Mouse (Mus musculus) sigmoid colon, adult 10 weeks (tissue): ENCODE data around the gene Ptgir. TPM values are rescaled to one million over a fixed set of nuclear protein-coding genes. Genes with fewer than 3 reads are reported as not detected.

ENCODE experiments used
- polyA plus RNA-seq: library from polyadenylated mRNA; stranded (reverse); fragments of 350-450 nt; fragmentation: Illumina TruSeq; extraction: RNeasy Lipid Tissue Mini Kit (QIAGEN cat#74804); gene quantifications from one replicate; pipeline ENCODE4 v1.2.3, GENCODE M21; 2014; ENCODE audit warnings: low read depth, low replicate concordance

Ptgir gene
- polyA plus RNA-seq = 1.1 TPM

DNA sequence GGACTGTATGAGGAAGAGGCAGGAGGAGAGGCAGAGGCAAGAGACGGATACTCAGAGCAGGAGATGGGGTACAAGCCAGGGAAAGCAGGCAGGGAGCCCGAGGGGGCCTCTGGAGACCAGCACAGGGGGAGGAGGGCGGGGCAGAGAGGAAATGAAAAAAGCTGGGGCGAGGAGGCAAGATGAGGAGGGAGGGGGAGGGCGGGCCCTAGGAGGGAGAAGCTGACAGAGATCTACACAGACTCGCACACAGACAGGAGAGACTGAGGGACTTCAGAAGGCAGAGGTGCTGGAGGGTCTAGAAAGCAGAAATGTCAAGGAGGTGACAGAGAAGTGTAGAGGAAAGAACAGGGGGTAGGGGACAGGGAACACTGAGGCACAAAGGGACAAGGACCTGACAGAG is at the start of gene Ptgir:
Gene Ptgir (plus strand): TSS at position 210 of the 400 bp plus-strand sequence.

GRCm38 (mm10) chr7:16875310-16875325 is 31.2 kb upstream of the Ptgir start, which contains the start of gene Dact3:
Gene Dact3, plus strand, starts transcription at chr7:16875317.

DNA sequence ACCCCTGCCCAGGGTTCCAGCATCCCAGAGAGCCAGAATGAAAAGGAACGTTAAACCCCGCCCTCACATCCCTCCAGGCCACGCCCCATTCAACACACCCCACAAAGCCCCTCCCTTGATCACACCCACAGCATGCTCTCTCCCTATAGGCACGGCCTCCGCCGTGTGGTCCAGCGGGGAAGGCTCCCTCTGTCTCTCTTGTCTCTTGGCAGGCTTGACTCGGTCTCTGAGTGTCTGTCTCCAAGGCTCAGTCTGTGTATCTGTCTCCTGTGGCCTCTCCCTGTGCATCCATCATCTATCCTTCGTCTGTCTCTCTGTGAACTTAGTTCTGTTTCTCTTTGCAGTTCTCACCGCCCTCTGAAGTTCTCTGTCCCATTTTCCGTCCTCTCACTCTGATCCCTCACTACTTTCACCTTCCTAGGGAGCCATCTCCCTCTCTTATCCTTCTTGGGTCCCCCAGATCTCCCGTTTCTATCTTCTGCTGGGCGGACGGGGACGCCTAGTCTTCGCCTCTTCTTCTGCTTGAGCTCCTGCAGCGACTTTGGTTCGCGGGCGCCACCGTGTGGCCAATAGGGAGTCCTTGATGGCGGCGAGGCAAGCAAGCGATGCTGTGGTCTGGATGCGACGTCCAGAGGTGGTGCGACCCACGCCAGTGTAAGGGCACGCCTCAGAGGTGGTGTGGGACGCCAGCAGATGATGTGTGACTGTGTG is 14.5 kb upstream of the Ptgir start, which contains the start of gene Gng8:
Gene Gng8 (plus strand): TSS at position 146 of the 711 bp plus-strand sequence.

DNA sequence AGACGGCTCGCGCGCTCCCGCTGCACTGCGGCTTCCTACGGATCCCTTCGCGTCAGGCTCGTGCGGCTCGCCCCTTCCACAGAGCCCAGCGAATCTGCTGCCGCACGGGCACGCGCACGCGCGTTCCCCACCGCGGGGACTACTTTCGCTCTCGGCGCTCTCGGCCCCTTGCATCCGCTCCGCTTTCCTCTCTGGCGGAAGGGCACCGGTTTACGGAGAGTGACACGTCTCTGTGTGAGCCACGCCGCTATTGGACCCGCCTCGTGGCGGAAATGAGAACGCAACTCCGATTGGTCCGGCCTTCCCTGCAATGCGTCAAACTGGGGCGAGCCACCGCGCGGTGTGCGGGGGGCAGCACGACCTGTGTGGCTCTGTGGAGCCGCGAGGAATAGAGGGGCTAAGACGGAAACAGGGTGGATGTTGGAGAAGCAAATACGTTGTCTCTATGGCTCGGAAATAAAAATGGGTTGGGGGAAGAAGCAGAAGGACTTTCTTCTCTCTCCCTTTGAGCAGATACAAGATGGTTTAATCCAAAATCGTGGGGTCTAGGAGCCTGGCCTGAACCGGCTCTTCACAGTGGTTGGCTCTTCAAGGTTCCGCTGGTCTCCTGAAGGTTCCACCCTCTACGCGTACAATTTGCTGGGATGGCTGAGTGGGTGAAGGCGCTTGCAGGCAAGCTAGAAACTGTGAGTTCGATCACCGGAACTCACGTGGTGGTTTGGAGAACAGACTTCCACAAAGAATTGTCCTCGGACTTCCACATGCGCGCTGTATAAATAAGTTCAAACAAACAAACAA is 17.9 kb downstream of the Ptgir start, which contains the start of gene Calm3:
Gene Calm3 (minus strand): TSS at position 78 of the 798 bp plus-strand sequence.

DNA sequence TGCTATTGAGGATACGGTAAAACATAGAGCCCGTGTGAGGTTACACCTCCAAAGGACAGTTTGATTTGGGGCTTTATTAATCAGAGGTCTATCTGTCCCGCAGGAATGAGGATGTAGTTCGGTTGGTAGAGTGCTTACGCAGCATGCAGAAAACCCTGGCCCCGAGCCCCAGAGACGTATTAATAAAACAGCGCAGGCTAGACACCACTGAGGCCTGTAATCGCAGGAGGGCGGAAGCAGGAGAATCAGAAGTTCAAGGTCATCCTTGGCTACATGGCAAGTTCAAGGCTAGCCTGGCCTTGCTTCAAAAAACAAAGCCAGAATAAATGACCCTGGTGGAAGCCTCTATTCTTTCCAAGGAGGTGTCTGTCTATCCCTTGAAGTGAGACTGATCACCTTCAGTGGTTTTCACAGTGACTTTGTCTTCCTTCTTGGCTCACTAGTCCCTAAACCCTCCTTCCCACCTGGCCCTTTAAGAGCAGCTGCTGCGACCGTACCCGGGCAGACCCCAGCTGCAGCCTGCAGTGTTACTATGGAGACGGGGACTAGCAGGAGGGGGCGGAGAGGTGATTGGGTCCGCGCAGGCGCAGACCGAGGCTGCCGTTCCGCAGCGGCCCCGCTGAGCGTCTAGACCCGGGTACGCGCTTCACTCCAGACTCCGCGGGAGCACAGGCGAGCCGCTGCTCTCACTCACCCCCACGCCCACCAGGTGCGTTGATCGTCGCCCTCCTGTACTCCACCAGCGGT is 37.9 kb downstream of the Ptgir start, which contains the start of gene Pnmal2:
Gene Pnmal2 (plus strand): TSS at position 622 of the 747 bp plus-strand sequence.

GRCm38 (mm10) chr7:16959539-16960187 is 53.4 kb downstream of the Ptgir start, which contains the start of gene Pnmal1:
Gene Pnmal1, plus strand, starts transcription at chr7:16959679.

Other genes starting within 250 kb of the Ptgir start
- not detected for gene Ceacam15, start 230.8 kb upstream of the Ptgir start, polyA plus RNA-seq
- not detected for gene Ceacam9, start 184.6 kb upstream of the Ptgir start, polyA plus RNA-seq
- 57.7 TPM for gene Ap2s1, start 168.1 kb upstream of the Ptgir start, polyA plus RNA-seq
- gene Slc1a5, start 125.2 kb upstream of the Ptgir start, polyA plus RNA-seq = 66.4 TPM
- 30.5 TPM for gene Strn4, start 90.6 kb upstream of the Ptgir start, polyA plus RNA-seq
- 6.5 TPM for gene Fkrp, start 89.8 kb upstream of the Ptgir start, polyA plus RNA-seq
- gene Prkd2, start 63.6 kb upstream of the Ptgir start, polyA plus RNA-seq = 1.7 TPM
- 3.0 TPM for gene Dact3, start 31.2 kb upstream of the Ptgir start, polyA plus RNA-seq
- 0.88 TPM for gene Gng8, start 14.7 kb upstream of the Ptgir start, polyA plus RNA-seq
- 52.1 TPM for gene Calm3, start 17.6 kb downstream of the Ptgir start, polyA plus RNA-seq
- 0.66 TPM for gene Pnmal2, start 38.2 kb downstream of the Ptgir start, polyA plus RNA-seq
- gene Pnmal1, start 53.2 kb downstream of the Ptgir start, polyA plus RNA-seq = 0.95 TPM
- gene Gm42372, start 76.6 kb downstream of the Ptgir start, polyA plus RNA-seq = 0.69 TPM
- gene Ccdc8, start 86.2 kb downstream of the Ptgir start, polyA plus RNA-seq = 0.66 TPM
- gene Ppp5c, start 121.4 kb downstream of the Ptgir start, polyA plus RNA-seq = 17.6 TPM
- gene Hif3a, start 155.9 kb downstream of the Ptgir start, polyA plus RNA-seq = 5.7 TPM
- 0.19 TPM for gene Psg16, start 167.6 kb downstream of the Ptgir start, polyA plus RNA-seq
- not detected for gene Ceacam3, start 243.8 kb downstream of the Ptgir start, polyA plus RNA-seq